Mouse (Mus musculus) mammary gland, adult 2 months (tissue): ENCODE results near the gene Hcn2. TPM values are rescaled to one million over a fixed set of nuclear protein-coding genes. Genes with fewer than 3 reads are reported as not detected.

Source experiments
- polyA plus RNA-seq: library from polyadenylated mRNA; depleted of rRNA; stranded (reverse); fragments of >200 nt; gene quantifications from 2 replicates; pipeline ENCODE4 v1.2.3, GENCODE M21; 2012; ENCODE audit warnings: low replicate concordance; rRNA removed

Gene Hcn2
- polyA plus RNA-seq: 1.9 and 6.1 TPM in 2 replicates

GRCm38 (mm10) chr10:79716254-79716987 lies at the start of gene Hcn2:
Gene Hcn2 (plus strand): TSS chr10:79716634.

GRCm38 (mm10) chr10:79668771-79669575 lies 47.5 kb upstream of the Hcn2 start, which contains the start of gene Tpgs1:
Gene Tpgs1 (plus strand): TSS chr10:79669369.

GRCm38 (mm10) chr10:79681591-79682245 lies 34.7 kb upstream of the Hcn2 start, which contains the start of gene Cdc34:
Gene Cdc34 (plus strand): TSS chr10:79682195.

GRCm38 (mm10) chr10:79688720-79689119 lies 27.7 kb upstream of the Hcn2 start, which contains the start of gene Gzmm:
Gene Gzmm (plus strand): TSS chr10:79689020.

GRCm38 (mm10) chr10:79704065-79704969 lies 12.1 kb upstream of the Hcn2 start, which contains the start of gene Bsg:
Gene Bsg (plus strand): TSS chr10:79704491.

GRCm38 (mm10) chr10:79745898-79746773 lies 29.7 kb downstream of the Hcn2 start, which contains the start of gene Polrmt:
Gene Polrmt (minus strand): TSS chr10:79746581.

GRCm38 (mm10) chr10:79754856-79755516 lies 38.6 kb downstream of the Hcn2 start, which contains the start of gene Fgf22:
Gene Fgf22 (plus strand): TSS chr10:79755076.

GRCm38 (mm10) chr10:79766508-79767325 lies 50.3 kb downstream of the Hcn2 start, which contains the start of gene Rnf126:
Gene Rnf126 (minus strand): TSS chr10:79766952.

GRCm38 (mm10) chr10:79777103-79777531 lies 60.7 kb downstream of the Hcn2 start, which contains the start of gene Fstl3:
Gene Fstl3 (plus strand): TSS chr10:79777272.

Other genes with a start within 250 kb of the Hcn2 start
- gene Vmn2r83, start 247.9 kb upstream of the Hcn2 start, polyA plus RNA-seq: not detected in 2 replicates
- 27.4 and 36.8 TPM in 2 replicates for gene Plpp2, start 182.8 kb upstream of the Hcn2 start, polyA plus RNA-seq
- gene Mier2, start 161.4 kb upstream of the Hcn2 start, polyA plus RNA-seq: 102 and 125 TPM in 2 replicates
- gene Theg, start 129.3 kb upstream of the Hcn2 start, polyA plus RNA-seq: 0.24 TPM in 1 of 2 replicates, not detected in the other
- 0.19 and 0.26 TPM in 2 replicates for gene C2cd4c, start 102.6 kb upstream of the Hcn2 start, polyA plus RNA-seq
- gene Shc2, start 78.7 kb upstream of the Hcn2 start, polyA plus RNA-seq: 12.4 and 17.4 TPM in 2 replicates
- 2.3 TPM in 1 of 2 replicates, not detected in the other for gene Odf3l2, start 70.9 kb upstream of the Hcn2 start, polyA plus RNA-seq
- 3.9 and 8.7 TPM in 2 replicates for gene Madcam1, start 52.1 kb upstream of the Hcn2 start, polyA plus RNA-seq
- 46.9 and 119 TPM in 2 replicates for gene Tpgs1, start 47.3 kb upstream of the Hcn2 start, polyA plus RNA-seq
- 265 and 337 TPM in 2 replicates for gene Cdc34, start 34.4 kb upstream of the Hcn2 start, polyA plus RNA-seq
- 1.1 and 1.3 TPM in 2 replicates for gene Gzmm, start 27.6 kb upstream of the Hcn2 start, polyA plus RNA-seq
- gene Bsg, start 12.1 kb upstream of the Hcn2 start, polyA plus RNA-seq: 489 and 512 TPM in 2 replicates
- 53.1 and 71.6 TPM in 2 replicates for gene Polrmt, start 29.9 kb downstream of the Hcn2 start, polyA plus RNA-seq
- 0.19 TPM in 1 of 2 replicates, not detected in the other for gene Fgf22, start 38.4 kb downstream of the Hcn2 start, polyA plus RNA-seq
- gene Rnf126, start 50.3 kb downstream of the Hcn2 start, polyA plus RNA-seq: 91.7 and 212 TPM in 2 replicates
- gene Fstl3, start 60.6 kb downstream of the Hcn2 start, polyA plus RNA-seq: 19.5 and 24.6 TPM in 2 replicates
- 0.26 and 0.27 TPM in 2 replicates for gene Prss57, start 74.3 kb downstream of the Hcn2 start, polyA plus RNA-seq
- gene Palm, start 76.9 kb downstream of the Hcn2 start, polyA plus RNA-seq: 49.2 and 87.4 TPM in 2 replicates
- gene Misp, start 104.4 kb downstream of the Hcn2 start, polyA plus RNA-seq: 1.3 TPM in 2 replicates
- 163 and 219 TPM in 2 replicates for gene Ptbp1, start 137.8 kb downstream of the Hcn2 start, polyA plus RNA-seq
- 17.2 and 40.5 TPM in 2 replicates for gene Prtn3, start 157.8 kb downstream of the Hcn2 start, polyA plus RNA-seq
- gene Plppr3, start 158.0 kb downstream of the Hcn2 start, polyA plus RNA-seq: 29.8 and 33.3 TPM in 2 replicates
- gene Elane, start 169.6 kb downstream of the Hcn2 start, polyA plus RNA-seq: 3.4 and 5.8 TPM in 2 replicates
- 26,645 and 44,997 TPM in 2 replicates for gene Cfd, start 174.2 kb downstream of the Hcn2 start, polyA plus RNA-seq
- 66.2 and 92.4 TPM in 2 replicates for gene Med16, start 192.3 kb downstream of the Hcn2 start, polyA plus RNA-seq
- not detected in 2 replicates for gene Gm26602, start 194.2 kb downstream of the Hcn2 start, polyA plus RNA-seq
- 9.0 and 14.4 TPM in 2 replicates for gene Kiss1r, start 200.3 kb downstream of the Hcn2 start, polyA plus RNA-seq
- 194 and 208 TPM in 2 replicates for gene R3hdm4, start 204.6 kb downstream of the Hcn2 start, polyA plus RNA-seq
- gene Arid3a, start 210.4 kb downstream of the Hcn2 start, polyA plus RNA-seq: 5.2 and 16.6 TPM in 2 replicates
- 47.1 and 52.1 TPM in 2 replicates for gene Wdr18, start 243.5 kb downstream of the Hcn2 start, polyA plus RNA-seq